Mouse (Mus musculus): ENCODE data around the gene 2410131K14Rik.

Gene 2410131K14Rik

DNA sequence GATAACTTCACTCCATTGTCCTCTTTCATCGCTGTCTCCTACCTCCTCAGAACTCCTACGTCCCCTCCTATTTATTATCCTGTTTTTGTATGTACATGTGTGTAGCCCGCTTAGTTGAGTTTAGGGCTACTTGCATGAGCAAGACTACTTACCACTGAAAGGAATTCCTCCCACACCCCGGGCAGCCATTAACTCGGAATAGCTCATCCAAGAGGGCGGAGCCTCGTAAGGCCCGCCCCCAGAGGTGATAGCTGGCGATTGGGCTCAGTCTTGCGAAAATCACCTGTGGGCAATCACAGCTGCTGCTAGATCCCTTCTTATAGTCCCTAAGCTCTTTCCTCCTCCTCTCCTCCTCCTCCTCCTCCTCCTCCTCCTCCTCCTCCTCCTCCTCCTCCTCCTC is 66.2 kb downstream of the 2410131K14Rik start:
- DNase-seq (ENCODE audit: low read depth, low spot score) = no peak

DNA sequence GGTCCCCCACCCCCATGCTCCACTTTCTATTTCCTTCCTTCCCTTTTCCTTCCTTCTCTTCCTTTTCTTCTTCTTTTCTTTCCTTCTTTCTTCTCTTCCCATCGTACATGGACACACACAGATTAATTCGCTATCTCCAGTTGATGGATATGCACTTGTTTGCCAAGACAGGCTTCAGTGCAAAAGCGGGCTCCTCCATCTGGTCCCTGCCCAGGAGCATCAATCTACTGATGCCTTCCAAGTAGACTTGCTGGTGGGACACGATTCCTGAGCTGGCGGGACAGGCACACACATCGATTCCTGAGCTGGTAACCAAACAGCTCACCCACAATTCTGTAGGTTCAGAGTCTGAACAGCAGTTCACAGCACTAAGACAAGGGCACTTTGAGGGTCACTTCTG is 68.7 kb downstream of the 2410131K14Rik start:
- DNase-seq (ENCODE audit: low read depth, low spot score) = no peak
